ENCODE assay signal across 7 mouse cellular contexts in genomic region chr17:11067076-11067703, GRCm38 (mm10).
DNase-seq lines count a peak whose midpoint lies in the region; ATAC-seq and TF ChIP-seq lines count a peak whose summit lies in the region.

No protein-coding gene starts in this region.

- 7% methylated on average over 16 of the region's 16 CpGs for WGBS in lung, embryonic 14.5 days
- 3% methylated on average over 16 of the region's 16 CpGs for WGBS in forebrain, embryonic 10.5 days
- WGBS in stomach, embryonic 15.5 days = 10% methylated on average over 16 of the region's 16 CpGs

- no peak for TF ChIP-seq CTCF in lung, embryonic 14.5 days (IDR thresholded peaks at IDR 0.05; ENCODE audit: low read depth)

- ATAC-seq in lung, embryonic 14.5 days (ENCODE audit: insufficient read depth) = peak; percentile 31; the same call in 1 of the 2 replicates
- ATAC-seq in stomach, embryonic 15.5 days (ENCODE audit: insufficient read depth, low FRiP score, low read depth) = peak; percentile 39

- peak overlapping the region; percentile 46 for H3K4me2 ChIP-seq in lung, embryonic 14.5 days
- peak overlapping the region; percentile 45 for H3K4me2 ChIP-seq in stomach, embryonic 15.5 days

- no peaks in the 10 kb centered on the region for H3K4me1 ChIP-seq in lung, embryonic 14.5 days (ENCODE audit: insufficient read depth)
- peaks cover 30% of the 10 kb centered on the region for H3K4me1 ChIP-seq in forebrain, embryonic 10.5 days
- peaks cover 5% of the 10 kb centered on the region; the same call in 1 of the 2 replicates for H3K4me1 ChIP-seq in stomach, embryonic 15.5 days

- H3K36me3 ChIP-seq in lung, embryonic 14.5 days (ENCODE audit: insufficient read depth) = no peaks in the 10 kb centered on the region
- no peaks in the 10 kb centered on the region for H3K36me3 ChIP-seq in forebrain, embryonic 10.5 days (replicated peaks)
- H3K36me3 ChIP-seq in stomach, embryonic 15.5 days = no peaks in the 10 kb centered on the region

- H3K4me3 ChIP-seq in lung, embryonic 14.5 days (ENCODE audit: low read depth, low read length) = no peak overlapping the region
- H3K4me3 ChIP-seq in forebrain, embryonic 10.5 days = peak overlapping the region; percentile 39
- no peak overlapping the region for H3K4me3 ChIP-seq in stomach, embryonic 15.5 days (replicated peaks)

- H3K27ac ChIP-seq in lung, embryonic 14.5 days (ENCODE audit: low read depth) = no peak overlapping the region
- peak overlapping the region; percentile 87 for H3K27ac ChIP-seq in forebrain, embryonic 10.5 days
- H3K27ac ChIP-seq in stomach, embryonic 15.5 days = no peak overlapping the region

- DNase-seq in lung, embryonic 14.5 days = no peak
- DNase-seq in lung, postnatal 14 days = no peak
- DNase-seq in forebrain, embryonic 10.5 days (ENCODE audit: extremely low spot score, low spot score) = peak; percentile 55
- peak; percentile 37 for DNase-seq in kidney, postnatal 14 days
- DNase-seq in adrenal gland, adult 2 months = no peak
- no peak for DNase-seq in gastrocnemius, postnatal 10 days

- no peak overlapping the region for H3K9ac ChIP-seq in lung, embryonic 14.5 days
- no peak overlapping the region for H3K9ac ChIP-seq in stomach, embryonic 15.5 days

- H3K9me3 ChIP-seq in lung, embryonic 14.5 days (ENCODE audit: low read depth, low read length) = no peaks in the 10 kb centered on the region
- no peaks in the 10 kb centered on the region for H3K9me3 ChIP-seq in forebrain, embryonic 10.5 days
- H3K9me3 ChIP-seq in stomach, embryonic 15.5 days = no peaks in the 10 kb centered on the region

- no peaks in the 10 kb centered on the region for H3K27me3 ChIP-seq in lung, embryonic 14.5 days (ENCODE audit: insufficient read depth, low read length)
- peaks cover 5% of the 10 kb centered on the region; the same call in 1 of the 2 replicates for H3K27me3 ChIP-seq in forebrain, embryonic 10.5 days (ENCODE audit: poor library complexity, severe bottlenecking)
- no peaks in the 10 kb centered on the region for H3K27me3 ChIP-seq in stomach, embryonic 15.5 days (replicated peaks)

Comparison
In these comparisons a context has a peak if more than half of its experiments do, and no peak if none do; other contexts are left out.
1. DNase-seq: peak in forebrain, embryonic 10.5 days (single experiment) and kidney, postnatal 14 days (single experiment); none in lung, embryonic 14.5 days (single experiment), lung, postnatal 14 days (single experiment), adrenal gland, adult 2 months (single experiment) and gastrocnemius, postnatal 10 days (single experiment).